Mouse (Mus musculus) embryonic facial prominence, embryonic 12.5 days (tissue): ENCODE data around the gene Ccr1. TPM values are rescaled to one million over a fixed set of nuclear protein-coding genes. Genes with fewer than 3 reads are reported as not detected.

ENCODE experiments used
- ATAC-seq: fragments of 200-750 bp; cut with Nextera tagmentation; 2 replicates; pipeline ENCODE4 v1.8.0; 2017; ENCODE audit not compliant: insufficient number of reproducible peaks, insufficient read depth, low FRiP score, low TSS enrichment
- H3K27ac ChIP-seq: fragments of 300-500 bp; sonication (generic); 2 replicates; pipeline ENCODE4 v1.5.1; 2016; ENCODE audit warnings: mild to moderate bottlenecking
- H3K27me3 ChIP-seq: fragments of 300-500 bp; sonication (generic); 2 replicates; pipeline ENCODE4 v1.6.1; 2016; ENCODE audit warnings: mild to moderate bottlenecking, moderate library complexity
- H3K36me3 ChIP-seq: fragments of 300-500 bp; sonication (generic); 2 replicates; pipeline ENCODE4 v1.6.1; 2016; ENCODE audit warnings: mild to moderate bottlenecking
- H3K4me1 ChIP-seq: fragments of 300-500 bp; sonication (generic); 2 replicates; pipeline ENCODE4 v1.6.1; 2016
- H3K4me2 ChIP-seq: fragments of 300-500 bp; sonication (generic); replicated peaks from 2 replicates; pipeline ENCODE4 v1.6.1; 2016; ENCODE audit warnings: mild to moderate bottlenecking, moderate library complexity
- H3K4me3 ChIP-seq: fragments of 300-500 bp; sonication (generic); 2 replicates; pipeline ENCODE4 v1.5.1; 2016; ENCODE audit warnings: mild to moderate bottlenecking
- H3K9ac ChIP-seq: fragments of 300-500 bp; sonication (generic); 2 replicates; pipeline ENCODE4 v1.6.1; 2016; ENCODE audit warnings: mild to moderate bottlenecking, moderate library complexity
- H3K9me3 ChIP-seq: fragments of 300-500 bp; sonication (generic); 2 replicates; pipeline ENCODE4 v1.6.1; 2016; ENCODE audit warnings: mild to moderate bottlenecking, moderate library complexity
- WGBS: fragments of 180-500 bp; shearing (Covaris S2); methylation state at CpG from one replicate; pipeline ENCODE4 v1.1.7; 2016; 5-methylcytosine and 5-hydroxymethylcytosine counted together
- polyA plus RNA-seq: library from polyadenylated mRNA; unstranded; fragments of >200 nt; fragmentation: Nextera tagmentation; extraction: Ambion mirVana; gene quantifications from 2 replicates; pipeline ENCODE4 v1.2.1, GENCODE M21; 2016

Ccr1 gene
- polyA plus RNA-seq, 1 experiment from 2014 or later, result 1.3 TPM

DNA sequence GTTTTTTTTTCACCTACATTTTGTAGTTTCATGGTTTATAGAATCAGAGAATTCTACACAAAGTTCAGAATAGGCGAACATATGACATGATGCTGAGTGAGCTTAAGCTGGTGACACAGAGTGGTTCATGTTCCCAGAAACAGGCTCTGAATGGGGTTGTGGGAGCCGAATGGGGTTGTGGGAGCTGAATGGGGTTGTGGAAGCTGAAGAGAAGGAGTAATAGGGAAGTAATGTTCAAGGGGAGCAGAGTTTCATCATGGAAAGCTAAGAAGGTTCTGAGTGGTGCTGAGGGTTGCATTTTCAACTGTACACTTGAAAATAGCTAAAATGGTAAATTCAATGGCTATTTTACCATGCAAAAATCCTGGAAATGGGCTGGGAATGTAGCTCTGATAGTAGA is 19.1 kb downstream of the Ccr1 start:
- no peak overlapping the region for H3K4me3 ChIP-seq
- H3K36me3 ChIP-seq, result no peaks in the 10 kb centered on the region
- no peaks in the 10 kb centered on the region for H3K9me3 ChIP-seq
- no peak overlapping the region for H3K9ac ChIP-seq
- 80% methylated on average over 2 of the region's 2 CpGs for WGBS
- no peak for ATAC-seq
- no peaks in the 10 kb centered on the region for H3K4me1 ChIP-seq
- H3K4me2 ChIP-seq, result no peak overlapping the region
- H3K27me3 ChIP-seq, result no peaks in the 10 kb centered on the region
- H3K27ac ChIP-seq, result no peak overlapping the region

DNA sequence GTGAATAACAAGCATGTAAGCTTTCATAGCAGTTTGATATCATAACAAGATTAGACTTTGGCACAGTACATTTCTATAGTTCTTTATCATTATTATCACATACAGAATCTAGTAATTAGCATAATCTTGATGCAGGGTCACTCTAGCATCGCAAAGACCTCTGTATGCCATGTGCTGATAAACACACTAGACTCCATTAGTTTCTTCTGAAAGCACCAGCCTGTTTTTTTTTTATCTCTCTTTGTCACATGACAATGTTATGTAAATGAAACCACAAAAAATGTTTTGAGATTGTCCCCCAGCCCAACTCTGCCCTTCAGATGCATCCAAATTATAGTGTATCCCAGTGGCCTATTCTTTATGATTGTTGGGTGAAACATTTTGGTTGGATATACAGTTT is 20.7 kb downstream of the Ccr1 start:
- no peak for ATAC-seq
- Histone ChIP-seq H3K9ac (no peak overlapping the region), H3K36me3 (no peaks in the 10 kb centered on the region), H3K4me1 (no peaks in the 10 kb centered on the region), H3K27me3 (no peaks in the 10 kb centered on the region), H3K27ac (no peak overlapping the region), H3K4me3 (no peak overlapping the region), H3K9me3 (no peaks in the 10 kb centered on the region), H3K4me2 (no peak overlapping the region)
- WGBS, result 76% methylated on average over 1 of the region's 1 CpGs

DNA sequence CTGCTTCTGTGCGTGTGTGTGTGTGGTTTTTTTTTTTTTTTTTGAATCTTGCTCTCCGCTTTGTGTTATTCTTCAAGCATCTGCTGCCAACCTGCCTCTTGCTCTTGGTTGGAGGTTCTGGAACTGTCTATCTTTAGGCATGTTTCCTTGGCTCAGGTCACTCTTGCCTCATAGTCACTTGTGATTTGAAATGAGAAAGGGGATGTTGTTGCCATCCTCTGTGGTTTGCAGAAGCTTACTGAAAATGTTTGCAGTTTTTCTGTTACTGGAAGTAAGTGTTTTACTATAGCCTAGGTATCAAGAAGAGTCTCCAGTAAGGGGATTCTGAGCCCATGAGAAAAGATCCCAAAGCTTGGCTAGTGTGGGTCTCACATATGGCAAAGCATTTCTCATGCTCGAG is 26.5 kb downstream of the Ccr1 start:
- H3K9me3 ChIP-seq, result no peaks in the 10 kb centered on the region
- ATAC-seq, result no peak
- 88% methylated on average over 3 of the region's 3 CpGs for WGBS

DNA sequence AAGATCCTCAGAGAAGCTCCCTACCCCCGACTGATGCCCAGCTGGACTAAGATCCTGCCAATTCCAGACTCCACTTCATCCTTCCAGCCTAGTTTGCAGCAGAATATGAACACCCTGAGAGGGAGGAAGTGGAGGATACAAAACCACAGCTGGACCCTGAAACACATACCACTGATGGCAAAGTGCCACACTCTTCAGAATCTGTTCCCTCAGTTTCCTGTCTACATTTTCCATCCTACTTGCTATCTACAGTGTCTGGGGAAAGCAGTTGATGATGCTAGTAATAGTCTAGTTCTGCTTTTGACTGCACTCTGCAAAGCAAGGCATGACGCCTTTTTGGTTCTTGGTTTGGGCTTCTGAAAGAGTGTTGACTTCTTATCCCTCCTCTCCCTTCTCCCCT is 27.2 kb downstream of the Ccr1 start:
- Histone ChIP-seq H3K27ac (no peak overlapping the region), H3K4me1 (no peaks in the 10 kb centered on the region), H3K4me2 (no peak overlapping the region), H3K36me3 (no peaks in the 10 kb centered on the region), H3K9me3 (no peaks in the 10 kb centered on the region), H3K4me3 (no peak overlapping the region), H3K27me3 (no peaks in the 10 kb centered on the region), H3K9ac (no peak overlapping the region)
- no peak for ATAC-seq
- WGBS, result 87% methylated on average over 2 of the region's 2 CpGs

More for the DNA sequence above, 26.5 kb downstream of the Ccr1 start:
- H3K4me3 ChIP-seq, result no peak overlapping the region
- H3K9ac ChIP-seq, result no peak overlapping the region
- no peaks in the 10 kb centered on the region for H3K27me3 ChIP-seq
- no peaks in the 10 kb centered on the region for H3K4me1 ChIP-seq
- no peaks in the 10 kb centered on the region for H3K36me3 ChIP-seq
- no peak overlapping the region for H3K4me2 ChIP-seq
- H3K27ac ChIP-seq, result no peak overlapping the region

DNA sequence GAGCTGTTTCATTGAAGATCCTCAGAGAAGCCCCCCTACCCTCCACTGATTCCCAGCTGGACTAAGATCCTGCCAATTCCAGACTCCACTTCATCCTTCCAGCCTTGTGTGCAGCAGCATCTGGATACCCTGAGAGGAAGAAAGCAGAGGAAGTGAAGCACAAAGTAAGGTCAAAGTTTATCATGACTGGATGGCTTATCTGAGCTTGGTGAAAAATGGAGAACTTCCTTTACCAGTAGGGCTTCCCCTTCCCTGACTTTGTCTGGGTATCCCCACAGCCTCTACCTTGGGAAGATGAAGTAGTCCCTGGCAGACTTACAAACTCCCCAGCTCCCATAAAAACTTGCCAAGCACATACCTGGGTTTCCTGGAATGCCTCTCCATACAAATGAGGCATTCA is 27.9 kb downstream of the Ccr1 start:
- no peak overlapping the region for H3K9ac ChIP-seq
- no peaks in the 10 kb centered on the region for H3K27me3 ChIP-seq
- H3K9me3 ChIP-seq, result no peaks in the 10 kb centered on the region
- no peaks in the 10 kb centered on the region for H3K36me3 ChIP-seq
- no peak overlapping the region for H3K27ac ChIP-seq
- H3K4me1 ChIP-seq, result no peaks in the 10 kb centered on the region
- ATAC-seq, result no peak
- no peak overlapping the region for H3K4me2 ChIP-seq
- H3K4me3 ChIP-seq, result no peak overlapping the region

DNA sequence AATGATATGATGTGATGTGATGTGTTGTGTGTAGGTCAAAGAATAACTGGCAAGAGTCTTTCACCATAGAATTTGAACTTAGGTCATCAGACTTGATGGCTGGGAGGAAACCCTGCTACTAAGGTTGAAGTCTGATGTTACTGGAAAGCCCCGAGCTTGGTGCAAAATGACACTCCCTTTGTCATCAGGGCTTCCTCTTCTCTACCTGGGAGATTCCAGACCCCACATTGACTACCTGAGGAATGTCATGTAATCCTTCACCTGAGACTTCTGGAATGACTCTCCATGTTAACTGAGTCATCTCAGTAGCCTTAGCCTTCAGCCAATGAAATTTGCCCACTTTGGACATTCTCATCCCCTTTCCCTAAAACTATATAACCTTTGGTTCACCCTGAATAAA is 28.3 kb downstream of the Ccr1 start:
- no peaks in the 10 kb centered on the region for H3K9me3 ChIP-seq
- no peak overlapping the region for H3K9ac ChIP-seq
- H3K27me3 ChIP-seq, result no peaks in the 10 kb centered on the region
- 67% methylated on average over 1 of the region's 1 CpGs for WGBS
- H3K36me3 ChIP-seq, result no peaks in the 10 kb centered on the region
- H3K4me2 ChIP-seq, result no peak overlapping the region
- H3K4me1 ChIP-seq, result no peaks in the 10 kb centered on the region
- no peak for ATAC-seq
- H3K27ac ChIP-seq, result no peak overlapping the region
- no peak overlapping the region for H3K4me3 ChIP-seq

DNA sequence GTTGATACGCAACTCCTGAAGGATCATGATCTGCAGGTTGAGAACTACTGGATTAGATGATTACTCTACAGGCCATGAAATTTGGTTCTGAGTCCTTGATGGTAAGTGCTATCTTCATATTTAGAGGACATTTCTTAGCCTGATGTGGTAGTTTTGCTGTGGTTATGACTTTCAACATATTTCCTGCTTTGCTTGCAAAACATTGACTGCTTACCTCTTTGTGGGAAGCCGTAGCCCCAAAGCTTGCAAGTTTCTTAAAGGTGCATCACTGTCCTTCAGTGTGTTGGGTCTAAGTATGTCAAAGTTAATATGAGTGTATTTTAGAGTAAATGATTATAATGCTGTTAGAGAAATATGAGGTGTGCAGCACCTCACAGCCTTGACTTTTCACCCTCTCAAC is 30.5 kb downstream of the Ccr1 start:
- Histone ChIP-seq H3K36me3 (no peaks in the 10 kb centered on the region), H3K9me3 (no peaks in the 10 kb centered on the region), H3K9ac (no peak overlapping the region), H3K27ac (no peak overlapping the region), H3K4me2 (no peak overlapping the region), H3K27me3 (no peaks in the 10 kb centered on the region), H3K4me1 (no peaks in the 10 kb centered on the region), H3K4me3 (no peak overlapping the region)
- 90% methylated on average over 2 of the region's 2 CpGs for WGBS
- no peak for ATAC-seq

DNA sequence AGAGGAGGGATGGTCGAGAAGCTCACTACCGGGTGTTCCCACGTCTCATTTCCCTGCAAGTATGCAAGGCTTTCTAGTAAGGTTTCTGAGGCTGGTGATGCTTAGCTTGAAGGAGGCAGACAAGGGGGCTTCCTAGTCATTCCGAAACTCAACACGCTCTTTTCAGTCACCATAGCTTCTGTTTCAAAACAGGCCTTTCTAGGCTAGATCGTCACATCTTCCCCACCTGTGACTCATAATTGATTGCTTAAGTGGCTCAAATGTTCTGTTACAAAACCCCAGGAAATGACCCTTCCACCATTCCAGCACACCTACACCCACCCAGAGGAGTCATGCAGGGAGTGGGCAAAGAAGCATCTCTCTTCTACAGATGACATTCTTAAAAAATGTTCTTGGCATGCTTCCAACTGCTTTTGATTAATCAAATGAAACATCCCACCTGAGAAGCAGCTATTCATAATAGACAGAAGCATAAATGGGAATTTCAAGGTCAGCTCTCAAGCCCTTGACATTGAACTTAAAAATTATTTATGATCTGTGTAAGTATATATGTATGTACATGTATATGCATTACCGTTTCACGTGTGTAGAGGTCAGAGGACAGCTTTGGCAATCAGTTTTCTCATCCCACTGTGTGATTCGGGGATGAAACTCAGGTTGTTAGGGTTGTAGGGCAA is 31.8 kb downstream of the Ccr1 start:
- H3K27me3 ChIP-seq, result no peaks in the 10 kb centered on the region
- H3K9ac ChIP-seq, result no peak overlapping the region
- no peak overlapping the region for H3K4me2 ChIP-seq
- no peak overlapping the region for H3K27ac ChIP-seq
- no peak for ATAC-seq
- H3K9me3 ChIP-seq, result no peaks in the 10 kb centered on the region
- WGBS, result 86% methylated on average over 9 of the region's 9 CpGs
- H3K4me1 ChIP-seq, result no peaks in the 10 kb centered on the region
- H3K36me3 ChIP-seq, result no peaks in the 10 kb centered on the region
- H3K4me3 ChIP-seq, result no peak overlapping the region

DNA sequence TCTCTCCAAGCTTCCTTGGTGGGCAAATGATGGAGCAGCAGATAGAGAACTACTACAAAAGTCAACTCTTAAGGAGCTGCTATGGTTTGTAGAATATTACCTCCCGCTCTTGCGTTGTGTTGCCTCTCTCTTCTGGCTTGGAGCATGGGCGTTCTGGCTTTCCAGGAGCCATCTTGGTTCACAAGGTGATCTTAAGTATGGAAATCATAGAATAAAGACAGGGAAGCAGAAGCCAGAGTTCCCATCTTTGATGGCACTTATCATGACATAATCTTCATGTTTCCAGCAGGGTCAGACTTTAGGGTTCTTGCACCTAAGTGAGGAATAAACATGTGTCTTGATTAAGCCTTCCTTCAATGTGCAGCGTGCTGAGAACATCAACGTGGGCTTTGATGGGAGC is 32.7 kb downstream of the Ccr1 start:
- H3K4me2 ChIP-seq, result no peak overlapping the region
- 82% methylated on average over 5 of the region's 5 CpGs for WGBS
- no peaks in the 10 kb centered on the region for H3K9me3 ChIP-seq
- H3K4me1 ChIP-seq, result no peaks in the 10 kb centered on the region
- H3K9ac ChIP-seq, result no peak overlapping the region
- no peaks in the 10 kb centered on the region for H3K27me3 ChIP-seq
- H3K4me3 ChIP-seq, result no peak overlapping the region
- no peaks in the 10 kb centered on the region for H3K36me3 ChIP-seq
- ATAC-seq, result no peak
- H3K27ac ChIP-seq, result no peak overlapping the region

DNA sequence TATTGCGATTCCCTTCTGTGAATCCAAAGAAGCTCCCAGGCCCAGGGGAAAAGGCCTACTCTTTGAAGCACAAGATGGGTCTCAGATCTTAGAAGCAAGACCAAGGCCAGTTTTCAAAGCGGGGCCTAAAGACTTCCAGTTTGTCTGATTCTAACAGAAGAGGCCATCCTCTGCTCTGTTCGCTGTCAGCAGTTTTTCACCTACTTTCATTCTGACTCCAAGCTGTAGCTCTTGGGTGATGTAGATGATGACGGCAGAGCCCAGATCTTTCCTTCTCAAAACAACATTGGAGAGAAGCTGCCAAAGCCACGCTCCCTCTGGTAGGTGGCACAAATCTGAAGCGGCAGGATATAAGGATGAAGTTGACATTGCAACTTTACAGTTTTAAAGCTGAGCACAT is 33.1 kb downstream of the Ccr1 start:
- Histone ChIP-seq H3K9me3 (no peaks in the 10 kb centered on the region), H3K9ac (no peak overlapping the region), H3K36me3 (no peaks in the 10 kb centered on the region), H3K4me2 (no peak overlapping the region), H3K4me1 (no peaks in the 10 kb centered on the region), H3K27me3 (no peaks in the 10 kb centered on the region), H3K4me3 (no peak overlapping the region), H3K27ac (no peak overlapping the region)
- WGBS, result 89% methylated on average over 6 of the region's 6 CpGs
- no peak for ATAC-seq

DNA sequence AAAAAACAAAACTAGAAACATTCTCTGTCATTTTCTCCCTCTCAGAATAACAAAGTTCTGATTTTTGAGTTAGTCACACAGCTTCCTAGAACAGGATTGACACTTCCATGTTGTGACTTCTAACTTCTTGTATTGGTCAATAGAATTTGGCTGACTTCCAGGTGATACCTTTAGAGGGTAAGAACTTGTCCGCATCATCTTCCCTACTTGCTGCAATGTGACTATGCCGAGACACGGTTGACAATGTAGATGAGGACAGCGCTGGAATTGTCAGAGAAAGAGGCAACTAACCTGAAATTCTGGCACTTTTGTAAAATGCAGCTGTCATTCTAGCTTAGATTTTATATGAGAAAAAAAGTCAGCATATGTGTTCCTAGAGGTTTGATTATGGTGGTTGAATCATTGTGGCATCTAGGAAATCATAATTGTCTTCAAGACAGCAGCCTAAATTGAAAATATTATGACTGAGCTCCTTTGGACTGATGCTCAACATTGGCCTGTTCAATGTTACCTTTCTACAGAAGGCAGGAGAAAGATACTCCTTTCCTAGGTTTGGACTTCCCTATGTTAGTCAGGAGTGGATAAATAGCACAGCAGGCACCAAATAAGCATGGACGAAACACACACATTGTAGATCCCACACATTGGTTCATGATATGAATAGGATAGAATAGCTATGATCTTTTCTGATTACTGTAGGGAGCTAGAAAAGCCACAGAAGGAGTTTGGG is 34.6 kb downstream of the Ccr1 start:
- Histone ChIP-seq H3K27ac (no peak overlapping the region), H3K4me3 (no peak overlapping the region)
- 95% methylated on average over 5 of the region's 5 CpGs for WGBS

DNA sequence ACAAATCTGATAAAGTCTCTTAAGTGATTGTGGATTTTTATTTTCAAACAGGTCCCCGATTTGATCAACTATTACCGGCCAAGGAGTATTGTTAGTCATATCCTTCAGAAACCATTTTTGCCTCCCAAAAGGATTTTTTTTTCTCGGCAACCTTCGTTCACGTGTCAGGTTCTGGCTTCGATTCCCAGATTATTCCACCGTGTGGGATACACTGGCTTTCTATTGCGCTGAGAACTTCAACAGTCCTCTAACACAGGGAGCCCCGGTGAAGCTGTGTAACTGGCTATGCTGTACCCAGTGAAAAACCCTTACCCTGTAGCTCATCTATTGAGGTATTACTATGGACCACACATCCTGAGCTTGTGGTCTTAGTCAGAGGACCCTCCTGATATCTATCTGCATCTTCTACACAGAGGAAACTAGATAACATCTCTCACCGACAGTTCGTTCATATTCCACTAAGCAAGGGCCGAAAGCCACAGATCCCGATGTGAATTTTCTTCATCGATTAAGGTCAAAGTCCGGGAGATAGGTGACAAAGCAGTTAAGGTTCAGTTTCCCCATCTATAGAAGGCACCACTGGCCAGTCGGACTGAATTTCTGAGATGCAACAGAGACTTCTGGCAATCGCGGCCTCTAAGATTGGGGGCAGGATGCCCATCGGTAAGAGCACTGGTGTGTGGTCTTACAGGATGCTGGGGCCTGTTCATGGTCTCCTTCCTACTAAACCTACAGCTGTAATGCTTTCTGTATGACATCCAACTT is 35.4 kb downstream of the Ccr1 start:
- WGBS, result 93% methylated on average over 19 of the region's 19 CpGs

More for the DNA sequence above, 34.6 kb downstream of the Ccr1 start:
- Histone ChIP-seq H3K27me3 (no peaks in the 10 kb centered on the region), H3K36me3 (no peaks in the 10 kb centered on the region), H3K9me3 (no peaks in the 10 kb centered on the region), H3K4me1 (no peaks in the 10 kb centered on the region), H3K4me2 (no peak overlapping the region), H3K9ac (no peak overlapping the region)
- no peak for ATAC-seq

More for the DNA sequence above, 35.4 kb downstream of the Ccr1 start:
- Histone ChIP-seq H3K4me3 (no peak overlapping the region), H3K36me3 (no peaks in the 10 kb centered on the region), H3K27me3 (no peaks in the 10 kb centered on the region), H3K4me1 (peaks cover 4% of the 10 kb centered on the region; the same call in 1 of the 2 replicates), H3K27ac (no peak overlapping the region), H3K4me2 (no peak overlapping the region), H3K9ac (no peak overlapping the region), H3K9me3 (no peaks in the 10 kb centered on the region)
- no peak for ATAC-seq
